Comparison of ENCODE assay signal across 7 mouse cellular contexts in genomic region chr4:33031195-33031960, GRCm38 (mm10). TPM values are rescaled to one million over a fixed set of nuclear protein-coding genes. Genes with fewer than 3 reads are reported as not detected.
DNase-seq lines count a peak whose midpoint lies in the region; ATAC-seq lines count a peak whose summit lies in the region.

Gene Ube2j1 (plus strand): TSS chr4:33031416.

- peak within 1 kb of the TSS; percentile 92 for H3K9ac ChIP-seq in intestine, embryonic 15.5 days

- peak; percentile 91 to 92 for DNase-seq in adrenal gland, adult 18-20 months (ENCODE audit: low spot score in 2 of 2)
- peak; percentile 96 for DNase-seq in embryo, embryonic 11 days
- peak; percentile 84 to 87 for DNase-seq in gastrocnemius, postnatal 36 days
- peak; percentile 91 to 93 for DNase-seq in left cerebral cortex, postnatal 25 days (ENCODE audit: low spot score in 2 of 2)
- DNase-seq in midbrain, embryonic 10.5 days (ENCODE audit: low spot score) = peak; percentile 88
- DNase-seq in right cerebral cortex, postnatal 4 days = peak; percentile 82

- peak within 1 kb of the TSS; percentile 75 for H3K4me3 ChIP-seq in intestine, embryonic 15.5 days (replicated peaks)
- H3K4me3 ChIP-seq in midbrain, embryonic 10.5 days = peak within 1 kb of the TSS; percentile 88

- no peaks in the 10 kb centered on the region; the same call in 1 of the 2 replicates for H3K36me3 ChIP-seq in intestine, embryonic 15.5 days
- peaks cover 39% of the 10 kb centered on the region for H3K36me3 ChIP-seq in midbrain, embryonic 10.5 days

- H3K4me1 ChIP-seq in intestine, embryonic 15.5 days (replicated peaks) = peaks cover 10% of the 10 kb centered on the region; the same call in 1 of the 2 replicates
- H3K4me1 ChIP-seq in midbrain, embryonic 10.5 days = peaks cover 18% of the 10 kb centered on the region

- ATAC-seq in intestine, embryonic 15.5 days = peak; percentile 100

- intact Hi-C loops in gastrocnemius, postnatal 36 days (cut with DNase I) = no loop called here
- intact Hi-C loops in left cerebral cortex, postnatal 25 days (cut with DNase I) = loop anchor here (2.0 to 10.0 kb wide), 5 partner anchors 86 to 414 kb away; partner anchors contain the start of genes Casp8ap2, Pm20d2 and Pnrc1

- peak within 1 kb of the TSS; percentile 67 for H3K4me2 ChIP-seq in intestine, embryonic 15.5 days (replicated peaks)

- H3K27ac ChIP-seq in intestine, embryonic 15.5 days = peak within 1 kb of the TSS; percentile 94
- H3K27ac ChIP-seq in midbrain, embryonic 10.5 days (replicated peaks) = peak within 1 kb of the TSS; percentile 94

- WGBS in intestine, embryonic 15.5 days = under 1% methylated on average over 119 of the region's 123 CpGs
- WGBS in midbrain, embryonic 10.5 days = under 1% methylated on average over 101 of the region's 123 CpGs

- no peaks in the 10 kb centered on the region for H3K9me3 ChIP-seq in intestine, embryonic 15.5 days
- H3K9me3 ChIP-seq in midbrain, embryonic 10.5 days (replicated peaks) = no peaks in the 10 kb centered on the region; the same call in 1 of the 2 replicates

- H3K27me3 ChIP-seq in intestine, embryonic 15.5 days (replicated peaks) = no peaks in the 10 kb centered on the region
- H3K27me3 ChIP-seq in midbrain, embryonic 10.5 days (ENCODE audit: low read depth, poor library complexity, severe bottlenecking) = no peaks in the 10 kb centered on the region

RNA-seq across cellular contexts. Expression of gene Ube2j1, which starts in this region (rescaled TPM):
- 10 to 100 TPM; 69.9 to 77.8 TPM for total RNA-seq in adrenal gland, adult 18-20 months (2021)
- total RNA-seq in gastrocnemius, postnatal 36 days (2021) = 10 to 100 TPM; 45.6 to 47.8 TPM
- 41.9 and 46.4 TPM in 2 replicates for polyA plus RNA-seq in intestine, embryonic 15.5 days (2015; fragmentation: Nextera tagmentation; extraction: Ambion mirVana)
- total RNA-seq in left cerebral cortex, postnatal 25 days (2021) = 100 to 1,000 TPM; 107 to 113 TPM
- 46.5 and 49.5 TPM in 2 replicates for polyA plus RNA-seq in midbrain, embryonic 10.5 days (2016; fragmentation: Nextera tagmentation; extraction: Ambion mirVana)

Comparison
In these comparisons a context has a peak if more than half of its experiments do, and no peak if none do; other contexts are left out.
1. Peak in every context shown above with its lines: DNase-seq, ATAC-seq, H3K4me3 ChIP-seq and H3K27ac ChIP-seq.